Mouse (Mus musculus): ENCODE data around the gene Nek5.

The Nek5 gene

DNA sequence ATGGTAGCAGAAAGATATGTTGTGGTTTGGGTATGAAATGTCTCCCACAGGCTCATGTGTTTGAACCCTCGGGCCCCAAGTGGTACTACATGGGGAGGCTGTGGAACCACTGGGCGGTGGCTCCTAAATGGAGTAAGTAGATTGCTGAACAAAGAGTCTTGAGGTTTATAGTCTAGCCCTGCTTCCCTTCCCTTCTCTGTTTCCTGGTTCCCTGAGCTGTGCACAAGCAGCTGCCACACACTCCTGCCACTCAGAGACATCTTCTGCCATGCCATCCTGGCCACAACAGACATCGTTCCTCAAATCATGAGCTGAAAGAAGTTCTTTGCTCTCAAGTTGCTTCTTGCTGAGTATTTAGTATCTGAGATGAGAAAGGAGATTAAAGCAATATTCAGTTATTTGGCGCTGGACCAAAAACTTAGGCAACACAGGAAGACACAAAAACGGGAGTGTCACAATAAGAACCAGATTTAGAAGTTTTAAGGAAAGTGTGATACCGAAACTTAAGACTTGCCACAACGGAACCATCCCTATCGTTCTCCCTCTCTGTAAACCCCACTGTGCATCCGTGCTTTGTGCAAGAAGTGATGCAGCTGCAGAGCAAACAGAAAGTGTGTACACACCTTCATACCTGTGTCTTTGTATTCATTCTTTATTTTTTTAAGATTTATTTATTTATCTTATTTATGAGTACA, 45.4 kb downstream of the Nek5 start:
- DNase-seq = no peak

DNA sequence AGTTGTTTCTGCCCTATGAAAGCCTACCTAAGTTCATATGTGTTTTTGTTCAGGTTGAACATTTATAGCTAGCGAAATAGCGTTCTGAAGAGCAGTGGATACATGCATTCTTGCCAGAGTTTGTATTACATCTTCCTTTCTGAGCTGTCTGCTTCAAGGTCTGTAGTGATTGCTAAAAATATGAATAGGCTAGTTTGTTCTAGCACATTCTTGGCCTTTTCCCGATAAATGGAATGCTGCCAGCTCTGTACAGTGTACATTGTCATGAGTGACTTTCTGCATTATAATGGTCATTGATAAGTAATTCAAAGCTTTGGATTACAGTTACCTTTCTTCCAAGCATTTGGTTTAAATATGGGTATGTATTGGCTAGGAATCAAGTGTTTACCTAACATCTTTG, 63.7 kb downstream of the Nek5 start:
- peak; percentile 13 to 19 for DNase-seq

DNA sequence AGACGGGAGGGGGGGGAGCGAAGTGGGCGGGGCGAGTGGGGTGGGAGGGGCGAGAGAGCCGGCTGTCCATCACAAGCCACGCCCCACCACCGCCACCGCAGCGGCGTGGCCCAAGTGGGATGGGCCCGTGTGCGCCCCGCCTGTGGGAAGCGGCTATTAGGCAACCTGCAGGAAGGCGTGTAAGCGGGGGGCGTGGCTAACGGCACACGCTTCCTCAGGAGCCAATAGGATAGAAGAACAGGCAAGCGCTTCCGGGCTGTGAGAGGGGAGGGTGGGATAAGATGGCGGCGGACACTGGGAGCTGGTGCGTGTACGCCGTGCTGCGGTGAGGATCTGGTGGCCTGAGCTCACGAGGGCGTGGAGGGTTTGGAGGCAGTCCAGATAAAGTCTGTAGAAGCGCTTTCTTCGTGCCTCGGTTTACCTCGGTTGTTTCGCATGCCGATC, 64.4 kb downstream of the Nek5 start, which contains the start of gene Alg11:
Alg11 (plus strand) TSS at position 276 of the 444 bp plus-strand sequence.
- peak; percentile 98 to 99 for DNase-seq

DNA sequence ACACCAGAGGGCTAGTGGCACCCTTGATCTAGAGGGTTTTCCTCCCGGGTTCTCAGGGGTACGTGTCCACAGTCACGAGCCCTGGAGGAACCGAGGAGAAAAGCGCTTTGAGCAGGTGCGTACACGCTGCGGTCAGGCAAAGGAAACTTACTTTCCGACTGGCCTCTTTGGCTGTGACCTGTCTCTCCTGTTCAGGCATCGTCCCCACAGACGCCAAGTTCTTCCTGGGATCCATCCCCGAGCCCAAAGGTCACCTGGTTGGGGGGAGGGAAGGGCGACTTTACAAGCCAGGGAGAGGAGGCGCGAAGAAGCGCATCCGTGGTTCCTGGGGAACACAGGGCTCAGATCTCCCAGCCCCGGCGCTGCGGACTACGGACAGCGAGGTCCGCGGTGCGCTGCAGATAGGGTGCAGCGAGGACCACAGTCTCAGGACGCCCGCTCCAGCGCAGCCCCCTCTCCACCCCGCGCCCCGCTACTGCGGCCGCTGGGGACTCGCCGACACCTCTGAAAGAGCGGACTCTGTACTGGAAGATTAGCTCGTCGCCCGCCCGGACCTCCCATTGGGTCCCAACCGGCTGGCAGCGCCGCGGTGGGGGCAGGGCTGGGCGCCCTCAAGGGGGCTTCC, 64.9 kb downstream of the Nek5 start, which contains the start of gene Atp7b:
Atp7b (minus strand) TSS at position 485 of the 625 bp plus-strand sequence.
- no peak for DNase-seq

DNA sequence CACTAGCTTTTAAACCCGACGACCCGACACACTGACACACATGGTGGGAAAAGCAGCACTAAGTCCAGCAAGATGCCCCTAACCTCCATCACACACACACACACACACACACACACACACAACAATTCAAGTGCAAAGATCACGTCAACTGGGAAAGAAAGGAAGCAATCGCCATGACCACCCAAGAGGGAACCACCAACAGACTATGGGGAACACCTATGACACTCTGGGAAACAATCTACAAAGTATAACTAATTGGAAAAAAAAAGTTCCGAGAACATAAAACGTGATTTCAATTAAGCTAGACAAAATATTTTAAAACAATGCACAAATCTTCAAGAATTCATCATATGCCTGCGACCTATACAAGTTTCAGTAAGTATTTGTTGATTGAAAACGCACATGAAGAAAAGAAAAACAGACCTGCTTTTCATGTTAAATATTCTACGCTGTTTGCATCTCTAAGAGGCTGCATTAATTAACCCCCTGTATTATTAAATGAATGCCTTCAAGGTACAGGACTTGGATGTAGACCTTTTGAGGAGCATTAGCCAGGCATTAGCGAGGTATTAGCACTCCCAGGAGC, 65.6 kb downstream of the Nek5 start:
- DNase-seq = peak in 1 of 2 experiments; percentile 4

DNA sequence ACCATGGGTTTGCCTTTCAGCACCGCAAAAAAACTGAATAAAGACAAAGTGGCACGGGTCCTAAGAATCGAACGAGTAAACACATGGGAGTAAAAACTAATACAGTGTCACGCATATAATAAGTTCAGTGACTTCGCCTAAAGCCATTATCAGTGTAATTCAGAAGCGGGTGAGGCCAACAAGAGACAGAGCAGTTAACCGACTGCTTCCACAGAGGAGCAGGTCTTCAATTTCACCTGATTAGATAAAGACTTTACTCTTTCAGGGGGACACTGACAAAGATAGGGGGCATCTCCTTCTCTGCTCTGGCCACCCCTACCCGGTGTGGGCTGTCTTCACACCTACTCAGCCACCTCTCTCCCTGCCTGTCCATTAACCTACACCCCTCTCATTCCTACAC, 66.5 kb downstream of the Nek5 start:
- no peak for DNase-seq

DNA sequence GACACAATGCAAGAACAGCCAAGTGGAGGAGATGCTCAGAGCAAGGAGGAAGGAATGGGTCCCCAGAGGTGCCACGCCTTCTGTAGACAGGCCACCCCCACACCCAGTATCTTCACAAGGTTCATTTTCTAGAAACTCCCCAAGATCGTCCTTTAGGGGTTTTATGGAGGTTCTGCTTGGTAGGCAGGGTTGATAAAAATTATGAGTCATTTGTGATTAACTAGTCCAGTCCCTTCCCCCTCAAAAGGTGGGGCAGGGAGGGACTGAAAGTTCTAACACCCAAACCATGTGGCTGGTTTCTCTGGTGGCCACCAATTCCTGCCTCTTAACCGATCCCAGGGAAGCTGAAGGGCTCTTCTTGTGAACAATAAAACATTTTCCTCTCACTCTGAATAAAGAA, 68.0 kb downstream of the Nek5 start:
- no peak for DNase-seq

DNA sequence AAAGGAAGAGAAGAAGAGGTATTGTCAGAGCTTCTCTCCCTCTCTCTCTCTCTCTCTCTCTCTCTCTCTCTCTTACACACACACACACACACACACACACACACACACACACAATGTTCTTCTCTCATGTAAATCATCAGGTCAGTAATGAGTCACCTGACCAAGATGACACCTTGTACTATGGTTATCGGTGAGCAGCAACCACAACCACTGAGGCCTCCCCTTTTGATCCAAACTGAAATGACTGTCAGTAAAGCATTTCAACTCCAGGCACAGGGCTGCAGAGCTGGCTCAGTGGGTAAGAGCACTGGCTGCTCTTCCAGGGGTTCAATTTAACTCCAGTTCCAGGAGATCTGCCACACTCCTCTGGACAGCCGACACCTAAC, 69.4 kb downstream of the Nek5 start:
- DNase-seq = no peak

DNA sequence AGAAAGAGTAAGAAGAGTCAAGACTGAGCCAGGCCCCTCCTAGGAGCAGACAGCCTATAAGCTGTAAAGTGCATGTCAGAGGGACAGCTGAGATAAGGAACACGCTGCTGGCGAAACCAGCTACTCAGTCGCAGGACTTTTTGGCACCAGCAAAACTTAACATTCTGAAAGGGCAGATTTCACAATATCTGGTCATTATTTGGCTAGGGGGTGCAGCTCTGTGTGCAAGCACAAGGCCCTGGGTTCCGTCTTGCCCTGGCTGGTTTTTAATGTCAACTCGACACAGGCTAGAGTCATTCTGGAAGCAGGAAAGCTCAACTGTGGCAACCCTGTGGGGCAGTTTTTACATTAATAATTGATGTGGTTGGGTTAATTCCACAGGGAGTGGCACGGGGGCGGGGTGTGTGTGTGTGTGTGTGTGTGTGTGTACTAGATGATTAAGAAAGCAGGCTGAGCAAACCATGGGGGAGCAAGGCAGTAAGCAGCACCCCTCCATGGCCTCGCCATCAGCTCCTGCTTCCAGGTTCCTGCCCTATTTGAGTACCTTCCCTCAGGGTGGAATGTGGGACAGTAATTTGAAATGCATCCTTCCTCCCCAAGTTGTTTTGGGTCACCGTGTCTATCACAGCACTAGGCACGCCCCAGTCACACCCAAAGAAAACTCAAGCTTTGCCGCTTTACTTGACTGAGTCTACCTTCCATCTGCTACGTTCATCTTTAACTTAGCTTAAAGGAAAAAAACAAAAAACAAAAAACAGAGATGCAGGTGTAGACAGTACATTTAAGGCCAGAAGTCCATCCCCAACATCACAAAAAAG, 70.0 kb downstream of the Nek5 start:
- no peak for DNase-seq

DNA sequence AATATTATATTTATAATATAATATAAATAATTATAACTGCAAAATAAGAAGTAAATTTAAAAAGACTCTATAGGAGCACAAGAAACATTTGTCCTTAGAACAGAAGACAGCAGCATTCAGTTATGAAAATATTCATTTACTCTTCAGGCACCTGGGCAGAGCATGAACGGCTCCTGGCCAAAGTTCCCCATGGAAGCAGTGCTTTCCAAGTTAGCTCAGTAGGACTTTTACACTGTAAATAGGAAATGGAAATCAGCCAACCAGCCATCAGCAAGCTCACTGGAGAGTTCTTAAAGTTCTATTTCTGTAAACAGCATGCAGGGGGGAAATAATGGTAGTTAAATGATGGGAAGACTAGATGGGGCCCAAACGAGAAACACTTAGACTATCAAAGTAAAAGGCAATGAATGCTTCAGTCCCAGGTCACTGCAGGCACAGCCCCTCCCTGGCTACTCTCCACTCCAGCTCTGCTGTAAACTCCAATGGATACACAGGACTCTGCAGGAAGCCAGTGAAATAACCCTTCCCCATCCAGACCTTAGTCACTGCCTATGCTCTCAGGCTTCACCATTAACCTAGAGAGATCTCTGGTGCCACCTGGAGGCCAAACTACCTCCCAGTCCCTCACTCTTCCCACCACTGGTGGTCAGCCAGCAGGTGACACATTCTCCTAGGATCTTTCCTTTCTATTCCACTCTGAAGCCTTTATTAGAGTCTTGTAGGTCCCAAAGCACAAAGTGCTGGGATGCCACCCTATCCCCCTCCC, 77.0 kb downstream of the Nek5 start:
- peak; percentile 80 to 82 for DNase-seq

DNA sequence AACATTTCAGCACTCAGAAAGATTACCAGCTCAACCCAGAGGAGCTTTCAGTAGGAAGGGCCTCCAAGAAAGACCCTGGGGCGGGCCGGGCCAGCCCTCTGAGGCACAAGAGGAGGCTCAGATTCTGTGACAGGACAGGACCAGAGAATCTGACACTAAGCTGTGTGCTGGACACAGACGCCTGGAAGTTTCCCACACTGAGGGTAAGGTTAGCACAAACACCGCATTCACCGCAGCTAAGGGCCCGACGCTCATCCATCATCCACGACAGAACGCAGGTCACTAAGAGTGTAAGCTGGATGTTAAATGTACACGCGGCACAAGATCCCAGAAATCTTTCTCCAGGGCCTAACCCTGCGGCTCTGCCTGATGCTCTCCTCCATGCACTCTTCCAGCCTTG, 81.1 kb downstream of the Nek5 start:
- DNase-seq = no peak

DNA sequence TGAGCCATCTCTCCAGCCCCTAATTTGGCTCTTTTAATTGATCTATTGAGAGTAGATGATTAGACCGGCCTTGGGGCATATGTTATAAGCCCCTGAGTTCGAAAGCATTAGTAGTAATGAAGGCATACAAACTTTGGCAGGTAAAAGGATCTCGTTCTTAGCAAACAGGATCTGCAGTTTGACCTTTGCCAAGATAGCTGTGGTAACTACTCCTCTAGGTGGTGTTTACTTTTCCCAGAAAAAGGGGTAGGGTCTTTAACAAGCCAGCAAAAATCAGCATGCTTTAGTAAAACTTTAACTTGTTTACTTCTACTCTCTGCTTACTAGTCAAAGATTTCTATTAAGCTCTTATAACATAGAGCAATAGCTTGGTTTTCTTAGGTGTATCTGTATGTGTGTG, 82.3 kb downstream of the Nek5 start:
- no peak for DNase-seq

DNA sequence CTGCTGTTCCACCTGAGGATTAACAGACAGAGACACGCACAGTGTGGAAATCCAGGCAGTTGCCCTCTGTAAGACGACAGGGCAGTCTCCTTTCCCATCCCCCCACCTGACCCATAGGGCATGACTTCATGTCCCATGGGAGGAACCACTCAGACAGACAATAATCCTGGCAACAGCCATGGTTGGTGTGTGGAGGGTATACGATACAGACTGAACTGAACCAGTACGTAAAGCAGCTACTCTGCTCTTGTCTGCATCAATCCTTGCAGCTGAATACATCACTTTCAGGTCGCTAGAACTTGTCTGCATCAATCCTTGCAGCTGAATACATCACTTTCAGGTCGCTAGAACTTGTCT, 84.7 kb downstream of the Nek5 start:
- no peak for DNase-seq

DNA sequence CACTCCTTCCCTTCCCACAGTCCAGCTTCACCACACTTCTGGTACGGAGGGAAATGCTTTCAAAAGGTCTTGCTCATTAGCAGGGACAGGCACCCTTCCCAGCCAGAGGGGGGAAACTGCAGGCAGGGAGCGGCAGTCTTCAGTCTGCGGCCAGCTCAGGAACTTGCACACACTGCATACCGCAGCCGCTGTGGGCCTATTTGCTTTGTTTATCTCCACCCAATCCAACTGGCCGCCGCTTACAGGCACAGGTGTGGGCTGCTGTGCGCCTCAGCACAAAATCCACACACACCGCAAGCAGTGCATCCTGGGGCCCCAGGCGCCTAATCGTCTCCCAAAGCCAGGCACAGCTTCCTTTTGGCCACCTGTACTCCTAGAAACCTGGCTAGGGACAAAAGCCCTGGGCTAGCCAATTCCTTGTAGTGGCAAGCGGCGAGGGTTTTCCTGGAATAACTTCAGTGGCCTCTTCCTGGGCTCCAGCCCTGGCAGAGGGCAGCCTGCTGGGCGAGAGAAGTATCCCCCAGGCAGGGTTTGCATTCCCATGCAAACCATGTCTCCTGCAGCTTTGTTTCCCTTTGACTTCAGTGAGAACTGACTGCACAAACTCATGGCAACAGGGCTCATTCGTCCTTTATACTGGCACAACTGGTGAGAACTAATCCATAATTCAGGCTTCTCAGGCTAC, 85.2 kb downstream of the Nek5 start:
- peak; percentile 8 to 9 for DNase-seq

DNA sequence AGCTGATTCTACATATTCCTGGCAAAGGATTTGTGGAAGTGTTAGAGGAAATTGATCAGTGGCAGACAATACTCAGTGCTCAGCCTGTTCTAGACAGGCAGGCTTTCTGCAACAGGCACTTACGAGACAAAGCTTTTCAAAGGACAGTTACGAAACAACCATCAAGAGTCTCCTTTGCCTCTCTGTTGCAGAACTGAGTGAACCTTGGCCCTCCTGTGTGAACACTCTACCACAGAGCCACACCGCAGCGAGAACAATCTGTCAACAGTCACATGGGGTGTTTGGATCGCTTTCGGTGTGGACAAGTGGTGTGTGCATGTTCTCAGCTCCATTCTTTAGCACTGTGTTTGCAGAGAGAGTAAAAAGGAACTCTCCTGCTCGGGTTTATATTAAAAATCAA, 87.8 kb downstream of the Nek5 start:
- DNase-seq = no peak

DNA sequence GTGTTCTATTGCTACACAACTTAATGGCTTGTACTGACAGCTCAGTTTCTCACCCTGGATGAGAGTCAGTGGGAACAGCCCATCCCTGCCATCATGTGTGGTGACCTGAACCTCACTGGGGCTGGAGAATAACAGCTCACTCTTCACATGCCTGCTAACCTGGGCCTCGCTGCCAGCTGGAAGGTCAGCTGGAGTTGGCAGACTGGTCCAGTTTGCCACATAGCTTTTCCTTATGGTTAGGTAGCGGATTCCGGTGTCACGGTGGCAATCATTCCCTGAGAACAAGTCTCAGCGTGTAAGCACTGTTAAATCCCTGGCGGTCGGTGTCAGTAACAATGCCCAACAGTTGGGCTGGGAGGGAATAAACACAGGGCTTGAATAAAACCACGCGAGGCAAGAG, 88.7 kb downstream of the Nek5 start:
- peak; percentile 11 to 23 for DNase-seq

DNA sequence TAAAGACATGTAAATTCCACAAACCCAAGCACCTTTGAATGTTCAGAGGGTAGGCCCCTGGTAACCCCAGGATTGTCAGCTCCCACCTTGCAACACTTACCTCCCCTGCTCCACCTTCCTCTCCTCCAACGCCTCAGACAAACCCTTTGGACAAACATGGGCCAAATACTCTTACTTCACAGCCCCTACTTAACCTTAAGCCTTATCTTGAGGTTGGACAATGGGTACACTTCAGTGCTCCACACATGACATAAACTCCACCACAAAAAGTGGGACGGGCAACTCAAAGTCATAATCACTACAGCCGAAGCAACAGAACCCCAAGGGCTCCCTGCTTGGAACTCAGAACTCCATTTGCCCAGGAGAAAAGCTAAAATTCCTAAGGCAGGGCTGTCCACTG, 93.9 kb downstream of the Nek5 start:
- no peak for DNase-seq

DNA sequence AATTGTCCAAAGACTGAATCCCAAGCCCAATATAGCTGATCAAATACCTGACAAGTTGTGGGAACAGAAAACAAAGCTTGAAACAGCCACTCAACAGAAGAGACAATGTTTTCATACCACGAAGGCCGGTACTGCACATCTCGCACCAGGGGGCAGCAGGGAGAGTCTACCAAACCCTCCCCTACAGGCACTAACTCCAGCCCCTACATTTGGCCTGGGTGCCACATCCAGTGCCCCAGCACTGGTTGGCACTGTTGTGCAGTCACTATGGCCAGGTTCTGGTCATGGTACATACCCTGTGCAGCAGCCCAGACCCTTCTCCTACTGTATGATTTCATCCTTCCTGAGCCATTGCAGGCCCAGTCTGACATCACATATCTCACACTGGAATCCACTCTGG, 95.9 kb downstream of the Nek5 start:
- DNase-seq = no peak

DNA sequence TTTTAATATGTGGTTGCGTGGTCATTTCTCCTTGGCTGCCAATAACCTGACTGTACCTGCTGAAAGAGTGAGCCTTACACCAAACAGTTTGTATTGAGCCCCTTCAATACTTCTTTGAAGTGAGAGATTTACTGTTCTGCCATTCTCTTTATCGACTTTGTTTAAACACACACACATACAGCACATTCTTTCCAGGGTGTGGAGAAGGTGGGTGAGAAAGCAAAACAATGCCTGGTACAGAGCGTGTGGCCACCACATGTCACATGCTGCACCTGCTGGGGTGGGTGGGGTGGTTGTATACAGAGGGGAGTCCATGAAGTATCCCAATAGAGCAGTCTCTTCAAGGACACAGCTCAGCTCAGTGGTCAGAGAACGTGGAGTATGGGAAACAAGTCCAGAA, 99.6 kb downstream of the Nek5 start:
- no peak for DNase-seq

Measured in cerebellum, postnatal 10 days (tissue).